Mouse (Mus musculus) forebrain, embryonic 10.5 days (tissue): ENCODE results near the gene Itsn1. TPM values are rescaled to one million over a fixed set of nuclear protein-coding genes. Genes with fewer than 3 reads are reported as not detected.
A peak's percentile ranks its signal among the peaks of the same experiment; 100 is the strongest.

ENCODE experiments used
- DNase-seq: peaks from one replicate; pipeline ENCODE4 v3.0.0-alpha.2; 2017; ENCODE audit warnings: low spot score; ENCODE audit errors: extremely low spot score
- H3K27ac ChIP-seq: fragments of 300-500 bp; sonication (generic); 2 replicates; pipeline ENCODE4 v1.5.1; 2016; ENCODE audit warnings: mild to moderate bottlenecking
- H3K27me3 ChIP-seq: fragments of 300-500 bp; sonication (generic); 2 replicates; pipeline ENCODE4 v1.6.1; 2016; ENCODE audit warnings: mild to moderate bottlenecking; ENCODE audit not compliant: poor library complexity, severe bottlenecking
- H3K36me3 ChIP-seq: fragments of 300-500 bp; sonication (generic); replicated peaks from 2 replicates; pipeline ENCODE4 v1.6.1; 2016; ENCODE audit warnings: mild to moderate bottlenecking, moderate library complexity
- H3K4me1 ChIP-seq: fragments of 300-500 bp; sonication (generic); 2 replicates; pipeline ENCODE4 v1.6.1; 2016
- H3K4me3 ChIP-seq: fragments of 300-500 bp; sonication (generic); 2 replicates; pipeline ENCODE4 v1.5.1; 2016; ENCODE audit warnings: mild to moderate bottlenecking, moderate library complexity
- H3K9me3 ChIP-seq: fragments of 300-500 bp; sonication (generic); 2 replicates; pipeline ENCODE4 v1.6.1; 2016; ENCODE audit warnings: mild to moderate bottlenecking, moderate library complexity
- WGBS: fragments of 180-500 bp; shearing (Covaris S2); methylation state at CpG from one replicate; pipeline ENCODE4 v1.1.7; 2016; 5-methylcytosine and 5-hydroxymethylcytosine counted together
- polyA plus RNA-seq: library from polyadenylated mRNA; unstranded; fragments of >200 nt; fragmentation: Nextera tagmentation; extraction: Ambion mirVana; gene quantifications from 2 replicates; pipeline ENCODE4 v1.2.1, GENCODE M21; 2016

The Itsn1 gene
- polyA plus RNA-seq, 1 experiment from 2014 or later = 38.7 TPM

DNA sequence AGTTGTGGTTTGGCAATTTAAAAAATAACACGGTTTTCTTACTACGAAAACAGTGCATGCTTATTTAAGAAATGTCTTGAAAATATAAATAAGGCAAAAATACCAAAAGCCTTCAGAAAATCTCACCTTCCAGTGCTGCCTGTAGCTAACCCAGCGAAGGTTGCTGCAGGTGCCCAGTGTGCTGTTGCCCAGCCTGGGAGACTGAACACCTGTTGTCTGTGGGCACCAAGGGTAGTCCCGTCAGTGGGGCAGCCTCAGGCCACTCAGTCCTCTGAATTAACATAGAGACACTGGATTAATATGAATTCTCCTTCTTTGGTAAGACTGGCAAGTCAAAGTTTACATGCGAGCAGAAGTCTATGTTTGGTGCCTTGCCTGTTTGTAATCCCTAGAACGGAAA lies 9.4 kb downstream of the Itsn1 start:
- Histone ChIP-seq H3K4me1 (peaks cover 63% of the 10 kb centered on the region), H3K9me3 (no peaks in the 10 kb centered on the region), H3K36me3 (peaks cover 15% of the 10 kb centered on the region), H3K27ac (no peak overlapping the region), H3K4me3 (no peak overlapping the region), H3K27me3 (no peaks in the 10 kb centered on the region)
- DNase-seq = no peak
- 87% methylated on average over 6 of the region's 6 CpGs for WGBS

DNA sequence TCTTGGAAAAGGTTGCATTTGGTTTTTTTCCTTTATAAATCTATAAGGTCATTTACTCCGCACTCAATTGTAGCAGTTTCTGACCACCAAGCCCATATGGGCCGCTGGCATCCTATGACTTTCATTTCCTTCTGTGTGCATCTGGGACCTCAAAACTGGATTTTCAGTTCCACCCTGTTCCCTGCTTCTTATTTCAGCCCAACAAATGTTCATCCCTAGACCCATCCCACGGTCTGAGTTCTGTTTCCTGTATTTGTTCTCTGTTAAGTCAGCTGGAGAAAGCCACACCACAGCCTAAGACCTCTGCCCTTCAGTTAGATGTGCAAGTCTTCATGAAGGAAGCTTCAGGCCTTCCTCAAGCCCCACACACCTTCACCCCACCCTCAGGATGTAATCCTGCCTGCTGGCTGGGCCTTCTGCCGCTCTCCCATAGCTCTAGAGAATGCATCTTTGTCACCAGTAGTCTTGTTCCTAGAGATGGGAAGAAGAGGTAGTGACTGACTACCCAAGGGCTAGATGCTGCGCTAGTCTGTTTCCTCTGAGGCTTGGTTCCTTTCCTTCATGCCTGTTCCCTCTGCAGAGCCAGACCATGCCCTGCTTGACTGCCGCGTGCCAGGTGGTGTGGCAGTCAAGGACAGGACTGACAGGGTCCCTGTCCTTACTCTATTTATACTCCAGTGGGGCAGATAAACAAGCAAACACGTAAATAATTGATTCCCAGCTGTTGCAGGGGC lies 11.3 kb downstream of the Itsn1 start:
- H3K4me1 ChIP-seq = peaks cover 55% of the 10 kb centered on the region

DNA sequence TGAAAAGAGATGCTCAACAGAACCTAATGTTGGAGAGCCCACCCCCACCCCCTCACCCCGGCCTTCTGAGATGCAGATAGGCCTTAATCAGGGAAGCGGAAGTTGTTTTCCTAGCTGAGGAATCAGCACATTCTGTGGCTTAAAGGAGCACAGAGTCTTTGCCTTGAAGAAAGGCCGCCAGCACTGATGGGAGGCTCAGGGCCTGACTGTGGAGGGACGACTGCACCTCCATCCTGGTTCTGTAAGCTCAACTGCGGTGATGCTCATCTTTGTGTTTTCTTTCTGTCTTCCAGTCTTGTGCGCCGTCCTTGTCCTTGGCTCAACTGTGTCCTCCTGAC lies 11.8 kb downstream of the Itsn1 start:
- WGBS = 69% methylated on average over 7 of the region's 7 CpGs
- H3K27ac ChIP-seq = no peak overlapping the region
- no peak overlapping the region for H3K4me3 ChIP-seq
- H3K4me1 ChIP-seq = peaks cover 55% of the 10 kb centered on the region
- no peak for DNase-seq
- H3K9me3 ChIP-seq = no peaks in the 10 kb centered on the region
- H3K36me3 ChIP-seq = peaks cover 19% of the 10 kb centered on the region
- H3K27me3 ChIP-seq = no peaks in the 10 kb centered on the region

More for the DNA sequence above, 11.3 kb downstream of the Itsn1 start:
- Histone ChIP-seq H3K27ac (no peak overlapping the region), H3K27me3 (no peaks in the 10 kb centered on the region), H3K4me3 (no peak overlapping the region), H3K9me3 (no peaks in the 10 kb centered on the region), H3K36me3 (peaks cover 19% of the 10 kb centered on the region)
- WGBS = 62% methylated on average over 8 of the region's 8 CpGs
- no peak for DNase-seq

DNA sequence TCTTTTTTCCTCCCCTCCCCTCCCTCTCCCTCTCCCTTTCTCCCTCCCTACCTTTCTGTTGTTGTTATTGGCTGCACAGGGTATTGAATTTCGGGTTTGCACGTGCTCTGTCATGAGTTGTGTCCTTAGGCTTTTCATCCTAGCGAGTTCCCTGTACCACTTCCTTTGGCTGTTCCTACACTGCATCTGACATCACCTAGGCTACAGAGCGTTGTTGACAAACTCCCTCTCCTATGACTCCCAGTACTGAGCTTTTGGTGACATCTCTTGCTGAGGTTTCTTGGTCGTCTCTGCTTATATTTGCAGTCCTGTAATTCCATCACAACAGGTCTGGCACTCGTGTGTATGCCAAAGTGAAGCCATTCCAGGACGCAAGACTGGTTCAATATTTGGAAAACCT lies 14.0 kb downstream of the Itsn1 start:
- Histone ChIP-seq H3K4me1 (peaks cover 46% of the 10 kb centered on the region), H3K36me3 (peaks cover 22% of the 10 kb centered on the region), H3K27ac (no peak overlapping the region), H3K4me3 (no peak overlapping the region), H3K9me3 (no peaks in the 10 kb centered on the region), H3K27me3 (no peaks in the 10 kb centered on the region)
- DNase-seq = no peak
- 84% methylated on average over 7 of the region's 7 CpGs for WGBS

DNA sequence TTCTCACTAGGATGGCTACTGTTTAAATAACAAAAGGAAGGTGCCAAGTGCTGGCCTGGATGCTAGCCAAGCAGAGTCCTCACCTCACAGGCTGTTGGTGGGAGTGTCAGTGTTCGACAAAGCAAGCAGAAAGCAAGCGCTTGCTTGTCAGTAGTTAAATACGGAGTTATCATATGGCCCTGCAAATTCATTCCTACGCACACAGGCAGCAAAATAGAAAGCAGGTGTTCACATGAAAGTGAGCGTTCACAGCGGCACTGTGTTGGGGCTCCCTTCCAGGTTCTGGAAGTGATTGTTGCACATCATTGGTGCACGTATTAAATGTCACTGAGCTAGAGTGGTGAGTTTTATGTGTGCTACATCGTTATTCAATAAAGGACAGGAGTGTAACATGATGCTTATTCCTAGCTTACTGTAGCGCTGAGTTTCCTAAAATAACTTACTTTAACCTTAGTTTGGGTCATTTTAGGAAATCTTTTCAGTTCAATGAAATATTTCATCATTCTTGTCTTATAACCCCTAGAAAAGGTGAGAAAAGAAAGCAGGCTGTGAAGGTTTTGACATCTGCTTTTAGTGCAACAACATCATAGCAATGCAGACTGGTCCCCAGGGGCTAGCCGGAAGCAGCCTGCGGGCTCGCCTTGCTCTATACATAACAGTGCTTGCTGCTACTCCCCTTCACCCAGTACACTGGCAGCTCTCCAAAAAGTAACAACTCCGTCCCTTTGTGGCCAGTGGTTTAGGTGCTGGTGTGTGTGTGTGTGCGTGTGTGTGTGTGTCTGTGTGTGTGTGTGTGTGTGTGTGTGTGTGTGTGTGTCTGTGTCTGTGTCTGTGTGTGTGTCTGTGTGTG lies 17.2 kb downstream of the Itsn1 start:
- no peak for DNase-seq
- peaks cover 32% of the 10 kb centered on the region for H3K36me3 ChIP-seq
- H3K27me3 ChIP-seq = no peaks in the 10 kb centered on the region
- no peak overlapping the region for H3K4me3 ChIP-seq
- H3K4me1 ChIP-seq = peaks cover 20% of the 10 kb centered on the region
- no peak overlapping the region for H3K27ac ChIP-seq
- 74% methylated on average over 14 of the region's 14 CpGs for WGBS
- no peaks in the 10 kb centered on the region for H3K9me3 ChIP-seq

DNA sequence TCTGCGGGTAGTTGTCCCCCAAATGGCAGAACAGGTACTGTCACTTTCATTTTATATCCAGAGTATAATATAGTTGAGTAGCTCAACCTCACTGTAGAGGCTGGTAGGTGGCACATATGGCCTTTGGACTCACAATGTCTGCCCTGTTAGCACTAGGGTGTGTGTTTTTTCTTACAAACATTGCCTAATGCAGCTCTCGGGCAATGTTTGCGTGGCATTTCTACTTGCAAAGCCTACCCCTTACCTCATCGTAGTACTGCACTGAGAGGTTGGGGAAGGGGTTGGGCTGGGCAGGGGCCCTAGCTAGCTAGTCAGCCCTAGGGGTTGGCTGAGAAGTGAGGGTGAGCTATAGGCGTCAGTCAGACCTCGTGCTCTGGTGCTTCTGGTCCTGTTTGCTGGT lies 18.5 kb downstream of the Itsn1 start:
- no peak overlapping the region for H3K4me3 ChIP-seq
- peaks cover 19% of the 10 kb centered on the region for H3K4me1 ChIP-seq
- 90% methylated on average over 6 of the region's 6 CpGs for WGBS
- no peaks in the 10 kb centered on the region for H3K9me3 ChIP-seq
- H3K27me3 ChIP-seq = no peaks in the 10 kb centered on the region
- peaks cover 37% of the 10 kb centered on the region for H3K36me3 ChIP-seq
- no peak for DNase-seq
- H3K27ac ChIP-seq = no peak overlapping the region

DNA sequence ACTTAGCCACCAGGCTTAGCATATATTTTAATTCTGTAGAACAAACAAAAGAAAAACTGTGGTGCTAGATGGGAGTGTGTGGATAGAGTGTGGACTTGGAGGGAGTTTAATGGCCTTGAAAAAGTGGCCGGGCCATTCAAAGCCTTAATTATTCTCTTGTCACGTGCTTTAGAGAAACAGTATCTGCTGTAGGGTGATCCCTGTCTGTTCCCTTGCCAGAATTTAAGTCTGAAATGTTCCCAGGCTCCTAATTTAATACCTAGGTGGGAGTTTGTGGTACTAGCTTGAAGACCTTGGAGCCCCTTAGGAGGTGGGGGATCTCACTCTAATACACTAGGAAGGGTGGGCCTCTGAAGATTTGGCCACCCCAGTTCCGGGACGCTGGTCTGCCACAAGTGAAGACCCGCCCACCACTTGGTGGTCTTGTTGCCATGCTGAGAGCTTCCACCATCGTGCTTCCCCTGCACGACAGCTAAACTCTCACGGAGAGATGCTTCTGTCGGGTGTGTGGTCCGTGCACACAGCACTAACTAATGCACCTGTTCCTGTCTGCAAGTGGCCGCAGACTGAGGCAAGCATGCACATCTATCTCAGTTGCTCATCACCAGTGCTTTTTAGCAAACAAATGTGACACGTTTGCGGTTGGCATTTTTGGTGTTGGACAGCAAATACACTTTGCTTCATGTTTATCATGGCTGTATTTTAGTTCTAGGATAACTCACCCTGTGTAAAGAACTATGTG lies 22.7 kb downstream of the Itsn1 start:
- H3K4me1 ChIP-seq = peaks cover 2% of the 10 kb centered on the region; the same call in 1 of the 2 replicates
- no peaks in the 10 kb centered on the region for H3K27me3 ChIP-seq
- DNase-seq = no peak
- no peak overlapping the region for H3K27ac ChIP-seq
- H3K4me3 ChIP-seq = no peak overlapping the region
- no peaks in the 10 kb centered on the region for H3K9me3 ChIP-seq
- 86% methylated on average over 13 of the region's 13 CpGs for WGBS
- peaks cover 45% of the 10 kb centered on the region for H3K36me3 ChIP-seq

DNA sequence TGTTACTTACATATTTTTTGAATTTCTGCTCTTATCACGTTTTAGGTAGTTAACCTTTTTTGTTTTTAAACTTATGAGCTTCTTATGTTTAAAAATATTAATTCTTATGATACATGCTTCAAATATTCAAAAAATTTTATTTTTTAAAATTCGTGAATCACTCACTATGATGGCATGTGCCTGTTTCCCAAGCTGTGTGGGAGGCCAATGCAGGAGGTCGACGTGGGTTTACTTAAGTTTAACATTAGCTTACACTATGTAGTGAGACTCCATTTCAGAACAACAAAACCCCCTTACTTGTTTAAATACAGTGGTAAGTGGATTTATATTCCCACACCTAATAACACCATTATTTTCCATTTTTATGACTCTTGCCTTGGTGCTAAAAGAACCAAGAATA lies 24.5 kb downstream of the Itsn1 start:
- WGBS = 88% methylated on average over 4 of the region's 4 CpGs
- H3K27me3 ChIP-seq = no peaks in the 10 kb centered on the region
- H3K4me3 ChIP-seq = no peak overlapping the region
- peaks cover 39% of the 10 kb centered on the region for H3K36me3 ChIP-seq
- no peaks in the 10 kb centered on the region for H3K9me3 ChIP-seq
- DNase-seq = no peak
- H3K4me1 ChIP-seq = peaks cover 2% of the 10 kb centered on the region; the same call in 1 of the 2 replicates
- no peak overlapping the region for H3K27ac ChIP-seq

DNA sequence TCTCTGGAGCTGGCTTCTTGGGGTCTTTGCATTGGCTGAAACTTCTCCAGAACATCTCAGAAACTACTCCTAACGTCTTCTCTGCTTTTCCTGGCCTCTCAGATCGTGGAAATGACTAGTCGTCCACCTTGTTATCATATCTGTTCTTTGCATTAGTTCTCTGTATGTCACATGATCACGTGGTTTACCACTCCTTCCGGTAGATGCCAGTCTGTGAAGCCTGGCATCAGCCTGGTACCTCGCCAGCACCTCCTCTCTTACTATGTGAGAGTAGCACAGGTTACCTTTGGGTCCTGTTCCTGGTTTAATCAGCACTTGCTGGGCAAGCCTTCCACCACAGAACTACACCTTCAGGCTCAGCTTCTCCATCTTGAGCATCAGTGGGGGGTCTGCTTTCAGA lies 25.9 kb downstream of the Itsn1 start:
- 89% methylated on average over 6 of the region's 6 CpGs for WGBS
- no peak for DNase-seq
- Histone ChIP-seq H3K36me3 (peaks cover 31% of the 10 kb centered on the region), H3K9me3 (no peaks in the 10 kb centered on the region), H3K4me1 (peaks cover 2% of the 10 kb centered on the region; the same call in 1 of the 2 replicates), H3K4me3 (no peak overlapping the region), H3K27me3 (no peaks in the 10 kb centered on the region), H3K27ac (no peak overlapping the region)

DNA sequence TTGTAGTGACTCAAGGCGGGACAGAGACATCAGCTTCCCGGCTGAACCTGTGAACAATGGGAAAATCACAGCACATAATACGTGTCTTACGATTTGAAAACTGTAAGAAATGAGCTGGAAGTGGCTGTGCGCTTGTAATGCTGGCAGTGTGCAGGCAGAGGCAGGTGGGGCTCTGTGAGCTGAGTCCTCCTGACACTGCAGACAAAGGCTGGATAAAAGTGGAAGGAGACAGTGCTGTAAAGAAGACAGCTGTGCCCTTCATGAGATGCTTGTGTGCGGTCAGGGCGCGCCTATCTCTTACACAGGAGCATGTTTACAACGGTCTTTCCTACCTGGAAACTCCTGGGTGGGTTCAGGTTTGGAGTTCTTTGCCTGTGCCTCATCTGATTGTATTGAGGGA lies 32.1 kb downstream of the Itsn1 start:
- Histone ChIP-seq H3K27ac (no peak overlapping the region), H3K27me3 (no peaks in the 10 kb centered on the region), H3K4me1 (peaks cover 34% of the 10 kb centered on the region), H3K9me3 (no peaks in the 10 kb centered on the region), H3K36me3 (peaks cover 15% of the 10 kb centered on the region), H3K4me3 (no peak overlapping the region)
- WGBS = 94% methylated on average over 9 of the region's 9 CpGs
- no peak for DNase-seq

DNA sequence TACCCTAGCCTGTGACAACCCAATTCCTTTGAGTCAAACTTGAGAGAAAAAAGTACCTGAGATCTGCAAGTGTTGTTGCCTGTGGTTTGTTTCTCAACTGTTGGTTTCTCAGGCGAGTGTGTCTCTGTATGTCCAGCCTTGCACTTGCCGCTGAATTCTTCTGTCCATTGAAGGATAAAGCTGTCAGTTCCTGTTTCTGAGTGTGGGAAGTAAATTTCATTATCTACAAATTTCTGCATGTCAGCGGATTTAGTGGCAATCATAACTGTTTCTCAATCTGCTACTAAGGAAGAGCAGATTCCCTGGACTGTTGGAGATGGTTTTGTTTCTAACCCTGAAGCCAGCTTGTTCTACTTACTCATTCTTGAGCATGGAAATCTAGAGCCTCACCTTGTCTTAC lies 32.7 kb downstream of the Itsn1 start:
- WGBS = 89% methylated on average over 3 of the region's 3 CpGs
- Histone ChIP-seq H3K9me3 (no peaks in the 10 kb centered on the region), H3K4me3 (no peak overlapping the region), H3K4me1 (peaks cover 39% of the 10 kb centered on the region), H3K27me3 (no peaks in the 10 kb centered on the region), H3K27ac (no peak overlapping the region), H3K36me3 (peaks cover 10% of the 10 kb centered on the region)
- DNase-seq = no peak

DNA sequence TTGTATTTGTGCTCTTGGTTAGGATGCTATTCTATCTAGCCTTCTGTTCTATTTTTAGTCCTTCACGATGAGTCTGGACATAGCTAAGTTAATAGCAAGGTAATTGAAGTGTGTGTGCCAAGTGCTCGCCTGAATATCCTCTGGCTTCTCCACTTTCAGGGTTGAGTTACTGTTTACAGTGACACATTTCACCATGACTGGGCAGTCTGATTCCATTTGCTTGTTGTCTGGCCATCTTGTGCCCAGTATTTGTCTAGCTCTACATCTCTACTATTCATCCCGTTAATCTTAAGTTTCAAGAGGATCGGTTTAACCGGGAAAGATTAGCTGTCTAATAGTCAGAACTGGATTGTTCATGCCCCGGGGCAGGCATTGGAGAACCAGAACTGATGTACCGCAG lies 33.4 kb downstream of the Itsn1 start:
- no peak overlapping the region for H3K27ac ChIP-seq
- peaks cover 40% of the 10 kb centered on the region for H3K4me1 ChIP-seq
- H3K36me3 ChIP-seq = peaks cover 6% of the 10 kb centered on the region
- 77% methylated on average over 7 of the region's 7 CpGs for WGBS
- no peak for DNase-seq
- no peaks in the 10 kb centered on the region for H3K27me3 ChIP-seq
- H3K9me3 ChIP-seq = no peaks in the 10 kb centered on the region
- no peak overlapping the region for H3K4me3 ChIP-seq

DNA sequence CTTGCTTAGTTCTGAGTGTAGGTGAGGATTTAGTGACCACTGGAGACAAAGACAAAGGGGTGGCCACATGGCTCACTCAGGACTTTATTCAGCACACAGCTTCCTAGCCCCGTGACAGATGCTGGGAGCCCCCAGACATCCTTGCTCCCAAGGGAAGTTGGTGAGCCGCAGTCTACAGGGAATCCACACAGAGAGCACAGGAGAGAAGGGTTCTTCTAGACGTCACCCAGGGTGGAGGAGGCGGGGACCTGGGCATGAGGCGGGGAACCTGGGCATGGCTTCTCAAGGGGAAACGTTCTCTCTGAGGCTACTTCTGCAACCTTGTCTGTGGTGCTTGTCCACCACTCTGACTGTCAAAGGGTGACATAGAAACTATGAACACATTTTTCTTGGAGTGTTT lies 34.9 kb downstream of the Itsn1 start:
- no peaks in the 10 kb centered on the region for H3K9me3 ChIP-seq
- DNase-seq = no peak
- WGBS = 69% methylated on average over 6 of the region's 6 CpGs
- H3K27ac ChIP-seq = peak overlapping the region; percentile 60
- H3K4me1 ChIP-seq = peaks cover 40% of the 10 kb centered on the region
- no peak overlapping the region for H3K4me3 ChIP-seq
- no peaks in the 10 kb centered on the region for H3K27me3 ChIP-seq
- H3K36me3 ChIP-seq = peaks cover 6% of the 10 kb centered on the region
